Mouse (Mus musculus) liver, postnatal 0 days (tissue): ENCODE measurements around the gene Noxo1. TPM values are rescaled to one million over a fixed set of nuclear protein-coding genes. Genes with fewer than 3 reads are reported as not detected.

Experiments used
- ATAC-seq: fragments of 200-750 bp; cut with Nextera tagmentation; 2 replicates; pipeline ENCODE4 v1.8.0; 2017; ENCODE audit warnings: mild to moderate bottlenecking, moderate library complexity
- DNase-seq: peaks from one replicate; pipeline ENCODE4 v3.0.0-alpha.2; 2016
- H3K27ac ChIP-seq: fragments of 300-500 bp; sonication (generic); 2 replicates; pipeline ENCODE4 v1.5.1; 2014; ENCODE audit warnings: antibody characterized with exemption, moderate library complexity, mild to moderate bottlenecking, low read depth
- H3K27me3 ChIP-seq: fragments of 300-500 bp; sonication (generic); 2 replicates; pipeline ENCODE4 v1.6.1; 2014; ENCODE audit warnings: low read length, control low read depth, mixed read lengths; ENCODE audit not compliant: insufficient read depth
- H3K36me3 ChIP-seq: fragments of 300-500 bp; sonication (generic); replicated peaks from 2 replicates; pipeline ENCODE4 v1.6.1; 2014; ENCODE audit warnings: mild to moderate bottlenecking, control low read depth, low read length, moderate library complexity, mixed read lengths; ENCODE audit not compliant: insufficient read depth
- H3K4me1 ChIP-seq: fragments of 300-500 bp; sonication (generic); 2 replicates; pipeline ENCODE4 v1.6.1; 2014; ENCODE audit warnings: antibody characterized with exemption, mild to moderate bottlenecking, control low read depth; ENCODE audit not compliant: insufficient read depth
- H3K4me2 ChIP-seq: fragments of 300-500 bp; sonication (generic); 2 replicates; pipeline ENCODE4 v1.6.1; 2014; ENCODE audit warnings: low read depth, mild to moderate bottlenecking, low read length, moderate library complexity, mixed read lengths
- H3K4me3 ChIP-seq: fragments of 300-500 bp; sonication (generic); 2 replicates; pipeline ENCODE4 v1.5.1; 2014; ENCODE audit warnings: low read depth, low read length
- H3K9ac ChIP-seq: fragments of 300-500 bp; sonication (generic); replicated peaks from 2 replicates; pipeline ENCODE4 v1.6.1; 2014; ENCODE audit warnings: mild to moderate bottlenecking, moderate library complexity
- H3K9me3 ChIP-seq: fragments of 300-500 bp; sonication (generic); 2 replicates; pipeline ENCODE4 v1.6.1; 2016; ENCODE audit warnings: mild to moderate bottlenecking, control low read depth, low read length, mixed read lengths
- CTCF ChIP-seq: sonication (generic); IDR thresholded peaks from 2 replicates; pipeline ENCODE4 v1.5.1; 2016; ENCODE audit warnings: antibody characterized with exemption, low read depth
- EP300 ChIP-seq: IDR thresholded peaks from 2 replicates; pipeline ENCODE4 v1.6.1; 2016; ENCODE audit warnings: antibody characterized with exemption, low read depth, mild to moderate bottlenecking
- WGBS: fragments of 180-500 bp; shearing (Covaris S2); extraction: QIAGEN DNeasy Blood & Tissue Kit; methylation state at CpG from one replicate; pipeline ENCODE4 v1.1.7; 2014; ENCODE audit not compliant: insufficient replicate concordance; 5-methylcytosine and 5-hydroxymethylcytosine counted together
- polyA plus RNA-seq: library from polyadenylated mRNA; unstranded; fragments of >200 nt; fragmentation: Nextera tagmentation; extraction: Ambion mirVana; gene quantifications from 2 replicates; pipeline ENCODE4 v1.2.1, GENCODE M21; 2015

Noxo1 gene
- 0.51 and 0.58 TPM in 2 replicates for polyA plus RNA-seq

- H3K9me3 ChIP-seq = no peaks in the 10 kb centered on the region
- ATAC-seq = peak; percentile 93
- WGBS = 2% methylated on average over 55 of the region's 76 CpGs
These were observed at the start of gene Noxo1, which contains the start of gene Gfer for GRCm38 (mm10) chr17:24696011-24696697. TSS of gene Noxo1 (plus strand) at chr17:24696234. TSS of gene Gfer (minus strand) at chr17:24696156.

GRCm38 (mm10) chr17:24646381-24646780, 49.7 kb upstream of the Noxo1 start:
- no peak overlapping the region for H3K9ac ChIP-seq
- TF ChIP-seq CTCF (no peak), EP300 (no peak)

More at GRCm38 (mm10) chr17:24696011-24696697, at the start of gene Noxo1, which contains the start of gene Gfer:
- 0 out of 2 replicates have a peak, but pooled peaks cover under 1% of the 10 kb centered on the region for H3K27me3 ChIP-seq
- peak within 1 kb of the TSS; percentile 96 for H3K4me2 ChIP-seq
- peak within 1 kb of the TSS; percentile 87 for H3K9ac ChIP-seq
- peak; percentile 94 for DNase-seq
- peaks cover 29% of the 10 kb centered on the region for H3K36me3 ChIP-seq
- peak within 1 kb of the TSS; percentile 92 for H3K27ac ChIP-seq
- TF ChIP-seq EP300 (no peak), CTCF (peak; percentile 35)
- H3K4me3 ChIP-seq = peak within 1 kb of the TSS; percentile 93
- H3K4me1 ChIP-seq = peaks cover 18% of the 10 kb centered on the region

GRCm38 (mm10) chr17:24647493-24647892, 48.5 kb upstream of the Noxo1 start:
- Histone ChIP-seq H3K9me3 (no peaks in the 10 kb centered on the region), H3K4me2 (no peak overlapping the region), H3K9ac (no peak overlapping the region), H3K4me3 (no peak overlapping the region), H3K36me3 (peaks cover 3% of the 10 kb centered on the region; the same call in 1 of the 2 replicates), H3K27ac (no peak overlapping the region), H3K4me1 (peaks cover 25% of the 10 kb centered on the region), H3K27me3 (peaks cover 16% of the 10 kb centered on the region)
- WGBS = 72% methylated on average over 11 of the region's 11 CpGs
- DNase-seq = peak; percentile 14
- ATAC-seq = no peak
- TF ChIP-seq EP300 (no peak), CTCF (no peak)

More at GRCm38 (mm10) chr17:24646381-24646780, 49.7 kb upstream of the Noxo1 start:
- no peak overlapping the region for H3K4me3 ChIP-seq
- 67% methylated on average over 4 of the region's 4 CpGs for WGBS
- no peaks in the 10 kb centered on the region for H3K9me3 ChIP-seq
- peaks cover 3% of the 10 kb centered on the region; the same call in 1 of the 2 replicates for H3K36me3 ChIP-seq
- peaks cover 15% of the 10 kb centered on the region for H3K27me3 ChIP-seq
- DNase-seq (no peak), ATAC-seq (no peak)
- H3K27ac ChIP-seq = 0 out of 2 replicates have a peak overlapping the region, but pooled peaks have one; percentile 13
- no peak overlapping the region for H3K4me2 ChIP-seq
- peaks cover 25% of the 10 kb centered on the region for H3K4me1 ChIP-seq

- no peaks in the 10 kb centered on the region for H3K36me3 ChIP-seq
- TF ChIP-seq EP300 = no peak
- TF ChIP-seq CTCF = no peak
- no peaks in the 10 kb centered on the region for H3K9me3 ChIP-seq
- H3K27ac ChIP-seq = no peak overlapping the region
- peak overlapping the region; percentile 64 for H3K4me3 ChIP-seq
- 69% methylated on average over 10 of the region's 10 CpGs for WGBS
- H3K4me1 ChIP-seq = peaks cover 26% of the 10 kb centered on the region
- H3K4me2 ChIP-seq = peak overlapping the region; percentile 94
- DNase-seq = no peak
- ATAC-seq = no peak
- no peak overlapping the region; the same call in 1 of the 2 replicates for H3K9ac ChIP-seq
- peaks cover 16% of the 10 kb centered on the region for H3K27me3 ChIP-seq
These were observed 47.2 kb upstream of the Noxo1 start for GRCm38 (mm10) chr17:24648731-24649377.

GRCm38 (mm10) chr17:24649581-24650069, 46.4 kb upstream of the Noxo1 start:
- TF ChIP-seq EP300 = no peak
- no peak for TF ChIP-seq CTCF
- 3% methylated on average over 30 of the region's 35 CpGs for WGBS
- Histone ChIP-seq H3K4me3 (peak overlapping the region; percentile 64), H3K36me3 (no peaks in the 10 kb centered on the region), H3K4me1 (peaks cover 20% of the 10 kb centered on the region), H3K4me2 (peak overlapping the region; percentile 94), H3K27me3 (peaks cover 16% of the 10 kb centered on the region), H3K27ac (no peak overlapping the region), H3K9me3 (no peaks in the 10 kb centered on the region), H3K9ac (peak overlapping the region; percentile 59)
- DNase-seq = peak; percentile 53
- ATAC-seq = peak; percentile 30; the same call in 1 of the 2 replicates
